Mouse (Mus musculus) testis, postnatal 14 days (tissue): Measurements from ENCODE around the gene Slc26a5.

Experiments used
- DNase-seq: peaks from one replicate; pipeline ENCODE4 v3.0.0; 2021; ENCODE audit warnings: low spot score

The Slc26a5 gene

DNA sequence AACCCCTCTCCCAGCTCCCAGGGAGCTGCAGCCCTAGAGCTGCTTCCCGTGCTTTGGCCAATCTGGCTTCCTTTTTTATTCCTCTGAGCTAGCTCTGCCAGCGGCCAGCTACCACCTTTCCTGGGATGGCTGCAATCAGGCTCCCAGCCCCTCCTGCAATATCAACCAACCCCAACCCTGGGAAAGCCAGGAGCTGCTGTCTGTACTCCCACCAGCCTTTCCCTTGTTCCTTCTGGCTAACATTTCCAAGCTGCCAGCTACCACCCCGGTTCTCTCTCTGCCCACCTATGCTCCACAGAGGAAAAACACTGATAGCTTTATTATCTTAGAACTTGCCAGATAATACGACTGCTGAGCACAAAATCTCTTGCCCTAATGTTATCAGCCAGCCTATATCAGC, 60.6 kb downstream of the Slc26a5 start:
- no peak for DNase-seq

GRCm38 (mm10) chr5:21803691-21804188, 61.7 kb downstream of the Slc26a5 start:
- DNase-seq = no peak

GRCm38 (mm10) chr5:21802907-21803306, 62.5 kb downstream of the Slc26a5 start:
- DNase-seq = no peak

DNA sequence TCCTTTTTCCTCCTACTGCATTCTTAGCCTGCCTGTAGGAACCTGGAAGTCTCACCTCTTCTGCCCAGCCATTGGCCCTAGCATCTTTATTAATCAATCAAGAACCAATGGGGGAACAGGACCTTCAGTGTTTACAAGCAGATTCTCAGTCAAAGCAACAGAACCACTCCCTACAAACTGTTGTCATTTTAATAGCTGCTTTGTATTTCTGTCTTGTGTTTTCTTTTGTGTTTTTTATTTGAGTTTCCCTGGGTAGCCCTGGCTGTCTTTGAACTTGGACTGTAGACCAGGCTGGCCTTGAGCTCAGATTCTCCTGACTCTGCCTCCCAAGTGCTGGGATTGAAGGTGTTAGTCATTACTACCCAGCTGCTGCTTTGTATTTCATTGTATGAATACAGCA, 73.2 kb downstream of the Slc26a5 start:
- DNase-seq = no peak

DNA sequence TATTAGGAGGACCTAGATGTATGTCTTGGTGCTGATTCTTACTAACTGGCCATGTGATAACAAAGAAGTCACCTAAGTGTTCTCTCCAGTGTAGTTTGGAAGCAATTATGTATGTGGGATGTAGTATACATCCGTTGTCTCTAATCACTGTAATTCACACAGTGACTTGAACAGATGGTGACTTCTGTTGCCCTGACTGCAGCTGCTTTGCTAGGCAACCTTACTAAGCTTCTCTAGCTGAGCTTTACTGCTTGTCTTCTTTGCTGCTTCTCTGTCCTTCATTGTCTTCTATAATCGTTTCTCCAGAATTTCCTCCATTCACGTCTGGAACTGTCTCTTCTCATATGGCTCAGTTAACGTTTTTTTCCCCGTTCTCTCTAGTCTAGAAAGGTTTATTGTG, 76.3 kb downstream of the Slc26a5 start:
- DNase-seq = no peak

GRCm38 (mm10) chr5:21787186-21788105, 78.0 kb downstream of the Slc26a5 start:
- DNase-seq = no peak

GRCm38 (mm10) chr5:21786258-21787185, 78.9 kb downstream of the Slc26a5 start:
- peak; percentile 93 for DNase-seq

- DNase-seq = no peak
Observed at GRCm38 (mm10) chr5:21785776-21786175, 79.6 kb downstream of the Slc26a5 start.

DNA sequence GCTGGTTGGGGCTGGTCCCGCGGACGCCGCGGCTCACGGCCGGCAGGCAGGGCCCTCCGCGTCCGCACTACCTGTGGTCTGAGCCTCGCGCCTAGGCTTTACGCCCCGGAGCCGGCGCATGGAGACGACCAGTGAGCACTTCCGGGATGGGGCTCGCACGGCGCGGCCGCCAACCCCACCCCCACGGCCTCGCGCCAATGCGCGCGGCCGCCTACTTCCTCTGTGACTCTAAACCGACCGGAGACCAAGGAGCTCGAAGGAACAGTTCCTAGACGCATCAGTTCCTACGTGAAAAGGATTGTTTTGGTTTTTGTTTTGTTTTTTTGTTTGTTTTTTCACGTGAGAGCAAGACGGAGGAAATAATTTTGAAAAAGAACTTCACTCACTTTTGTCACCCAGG, 80.4 kb downstream of the Slc26a5 start, which contains the start of the genes Dnajc2 and Psmc2:
TSS of gene Dnajc2 (minus strand) at position 199 of the 400 bp plus-strand sequence.
TSS of gene Psmc2 (plus strand) at position 231 of the 400 bp plus-strand sequence.
- DNase-seq = peak; percentile 92

DNA sequence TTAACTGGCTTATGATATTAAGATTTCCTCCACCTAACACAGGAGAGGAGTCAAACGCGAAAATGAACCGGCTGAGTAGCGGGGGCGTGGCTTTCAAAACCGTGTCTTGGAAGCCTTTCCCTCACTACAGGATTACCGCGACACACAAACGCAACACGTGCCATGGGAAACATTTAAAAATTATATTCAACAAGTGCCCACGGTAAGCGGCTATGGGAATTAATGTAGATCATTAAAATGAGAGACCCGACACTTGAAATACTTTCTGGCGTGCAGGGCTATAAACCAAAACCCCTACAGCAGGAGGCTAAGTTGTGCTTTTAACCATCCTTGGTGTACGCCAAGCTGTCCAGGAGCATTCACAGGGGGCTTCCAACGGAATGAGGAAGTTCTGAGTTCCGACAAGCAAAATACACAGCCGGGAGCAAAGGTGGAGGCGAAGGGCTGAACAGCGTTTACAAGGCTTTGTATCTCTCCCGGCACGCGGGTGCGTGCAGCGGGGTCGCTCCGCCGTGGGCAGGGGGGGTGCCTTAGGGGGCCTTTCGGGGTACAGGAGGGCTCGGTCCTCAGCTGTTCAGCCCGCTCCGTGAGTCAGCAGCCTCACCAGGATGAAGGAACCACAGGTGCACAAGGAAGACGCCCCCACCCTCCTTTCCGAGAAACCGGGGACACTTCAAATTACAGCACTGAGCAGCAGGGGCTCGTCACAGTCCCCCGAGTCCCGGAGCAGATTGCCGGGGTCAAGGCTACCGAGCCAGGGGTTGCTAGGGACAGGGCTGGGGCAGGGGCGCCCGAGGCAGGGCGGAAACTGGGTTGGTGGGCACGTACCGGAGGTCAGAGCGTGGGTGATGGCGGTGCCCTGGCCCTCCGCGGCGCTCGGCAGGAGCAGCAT, 81.0 kb downstream of the Slc26a5 start:
- no peak for DNase-seq

- no peak for DNase-seq
Observed at GRCm38 (mm10) chr5:21776491-21776890, 88.9 kb downstream of the Slc26a5 start.

GRCm38 (mm10) chr5:21769841-21770240, 95.6 kb downstream of the Slc26a5 start:
- no peak for DNase-seq

- DNase-seq = no peak
Observed at GRCm38 (mm10) chr5:21768506-21768905, 96.9 kb downstream of the Slc26a5 start.
